Mouse (Mus musculus) splenic B cell, adult 2 months (primary cell): Measurements from ENCODE around the gene Abca5.

Source experiments
- DNase-seq: peaks from one replicate; pipeline ENCODE4 v3.0.0-alpha.2; 2011; ENCODE audit warnings: low read depth, low spot score
- H3K27me3 ChIP-seq: 2 replicates; pipeline ENCODE4 v1.6.1; 2012; ENCODE audit warnings: mild to moderate bottlenecking, low read length, moderate library complexity, mixed read lengths; ENCODE audit not compliant: control insufficient read depth, poor library complexity, insufficient read depth, severe bottlenecking
- H3K36me3 ChIP-seq: 2 replicates; pipeline ENCODE4 v1.6.1; 2012; ENCODE audit warnings: mild to moderate bottlenecking, low read length, moderate library complexity, mixed read lengths; ENCODE audit not compliant: control insufficient read depth, poor library complexity, insufficient read depth, severe bottlenecking

The Abca5 gene

DNA sequence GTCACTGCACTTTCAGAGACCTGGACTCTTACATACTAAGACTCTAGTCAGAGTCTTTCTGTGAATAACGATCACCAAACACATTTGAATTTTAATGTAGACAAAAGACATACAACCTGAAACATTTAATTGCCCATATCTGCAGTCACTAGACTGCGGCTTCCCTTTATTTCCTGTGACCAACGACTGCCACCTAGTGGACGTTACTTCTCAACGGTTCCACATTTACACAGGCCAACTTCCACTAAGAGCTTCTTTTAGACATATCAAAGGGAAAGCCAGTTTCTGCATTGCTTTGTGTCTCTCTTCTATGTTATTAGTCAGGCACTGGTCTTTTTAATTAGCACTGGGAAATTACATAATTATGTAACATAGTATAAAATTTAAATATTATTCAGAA is 65.8 kb downstream of the Abca5 start:
- no peaks in the 10 kb centered on the region for H3K27me3 ChIP-seq
- H3K36me3 ChIP-seq: no peaks in the 10 kb centered on the region
- peak; percentile 86 for DNase-seq

DNA sequence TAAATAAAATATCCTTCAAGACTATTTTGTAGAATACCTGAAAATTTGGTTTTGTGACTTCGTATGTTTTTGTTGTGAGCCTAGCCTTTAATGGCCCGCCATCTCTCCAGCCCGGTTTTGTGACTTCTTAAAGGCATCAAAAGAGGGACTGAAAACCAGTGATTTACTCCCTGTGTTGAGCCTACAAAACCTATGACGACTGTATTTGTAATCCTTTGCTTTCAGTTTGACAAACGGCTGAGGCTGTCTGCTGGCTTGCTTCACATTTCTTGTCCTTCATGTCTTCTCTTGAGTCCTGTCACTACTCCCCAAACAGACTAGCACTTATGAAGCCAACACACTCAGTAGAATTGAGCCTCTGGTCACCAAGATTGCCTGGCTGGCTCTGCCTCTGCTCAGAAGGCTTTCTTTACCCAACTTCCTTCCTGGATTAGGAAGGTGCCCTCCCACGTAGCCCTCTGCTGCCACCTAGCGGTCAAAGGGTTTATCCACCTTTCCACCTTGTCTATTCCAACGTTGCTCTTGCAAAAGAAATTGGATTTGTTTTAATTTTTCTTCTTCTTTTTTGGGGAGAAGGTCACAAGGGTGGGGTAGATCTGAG is 69.2 kb downstream of the Abca5 start:
- Histone ChIP-seq H3K36me3 (no peaks in the 10 kb centered on the region), H3K27me3 (no peaks in the 10 kb centered on the region)
- DNase-seq: peak; percentile 91

DNA sequence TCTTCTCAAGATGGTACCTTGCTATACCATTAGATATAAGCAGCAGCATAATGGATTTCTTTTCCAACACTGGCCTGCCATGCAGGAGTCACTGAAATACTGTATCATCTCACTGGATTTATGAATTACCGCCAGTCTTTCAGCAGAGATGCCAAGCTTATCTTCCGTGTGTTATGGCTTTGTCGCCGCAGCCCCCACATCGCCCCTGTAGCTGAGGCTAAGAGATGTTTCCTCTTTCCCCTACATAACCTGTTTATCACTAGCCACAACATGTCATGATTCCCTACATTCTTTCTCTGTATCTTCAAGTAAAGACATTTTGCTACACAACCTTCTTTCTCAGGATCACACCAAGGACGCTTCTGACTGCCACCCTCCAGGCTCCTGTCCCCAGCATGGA is 70.3 kb downstream of the Abca5 start:
- no peaks in the 10 kb centered on the region for H3K36me3 ChIP-seq
- H3K27me3 ChIP-seq: no peaks in the 10 kb centered on the region
- no peak for DNase-seq

DNA sequence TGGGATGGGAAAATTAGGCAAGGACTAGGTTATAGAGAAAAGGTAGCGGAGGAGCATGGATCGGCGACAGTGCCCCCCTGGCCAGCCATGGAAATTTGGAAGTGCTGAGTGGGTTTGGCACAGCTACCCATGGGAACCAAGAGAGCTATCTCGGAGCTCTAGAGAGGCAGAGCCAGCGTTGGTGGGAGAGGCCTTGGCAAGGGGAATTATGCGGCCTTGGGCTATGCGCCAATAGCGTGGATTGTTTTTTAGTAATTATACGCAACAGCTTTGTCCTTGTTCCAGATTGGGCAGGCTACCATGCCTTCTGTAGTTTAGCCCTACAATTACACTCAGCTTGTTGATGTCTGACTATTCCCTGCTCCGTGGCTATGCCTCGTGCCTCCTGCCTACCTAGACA is 70.8 kb downstream of the Abca5 start:
- DNase-seq: no peak
- Histone ChIP-seq H3K27me3 (no peaks in the 10 kb centered on the region), H3K36me3 (no peaks in the 10 kb centered on the region)

- no peak for DNase-seq
- Histone ChIP-seq H3K36me3 (no peaks in the 10 kb centered on the region), H3K27me3 (no peaks in the 10 kb centered on the region)
Observed at GRCm38 (mm10) chr11:110261867-110262266, 75.6 kb downstream of the Abca5 start.

DNA sequence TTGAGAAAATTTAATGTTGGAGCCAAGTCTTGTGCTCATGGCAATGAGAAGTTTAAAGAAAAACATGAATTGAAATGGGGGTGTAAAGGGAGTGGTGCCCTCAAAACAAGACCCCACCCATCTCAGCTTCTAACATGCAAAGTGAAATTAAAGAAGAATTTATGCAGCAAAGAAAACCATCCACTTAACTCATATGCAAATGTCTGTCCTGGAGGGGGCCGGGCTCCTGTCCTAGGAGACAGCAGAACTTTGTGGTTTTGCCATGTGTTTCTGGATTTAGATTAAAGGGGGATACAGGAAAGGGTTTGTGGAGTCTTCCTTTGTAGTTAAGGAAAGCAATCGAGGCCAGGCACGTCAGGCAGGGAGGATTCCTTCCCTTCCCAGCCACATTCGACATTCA is 79.6 kb downstream of the Abca5 start:
- no peaks in the 10 kb centered on the region for H3K27me3 ChIP-seq
- no peak for DNase-seq
- H3K36me3 ChIP-seq: no peaks in the 10 kb centered on the region

DNA sequence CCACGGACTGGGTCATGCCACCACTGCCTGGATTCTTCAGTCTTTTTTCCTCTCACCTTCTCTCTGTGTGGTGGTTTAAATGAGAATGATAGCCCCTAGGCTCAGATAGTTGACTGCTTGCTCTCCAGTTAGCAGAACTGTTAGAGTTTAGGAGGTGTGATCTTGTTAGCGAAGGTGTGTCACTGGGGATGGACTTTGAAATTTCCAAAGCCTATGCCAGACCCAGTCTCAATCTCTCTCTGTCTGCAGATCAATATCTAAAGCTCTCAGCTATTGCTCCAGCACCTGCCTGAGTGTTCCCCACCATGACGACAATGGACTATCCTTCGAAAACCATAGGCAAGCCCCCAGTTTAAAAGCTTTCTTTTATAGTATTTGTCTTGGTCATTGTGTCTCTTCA is 80.5 kb downstream of the Abca5 start:
- Histone ChIP-seq H3K27me3 (no peaks in the 10 kb centered on the region), H3K36me3 (no peaks in the 10 kb centered on the region)
- DNase-seq: no peak

- H3K27me3 ChIP-seq: no peaks in the 10 kb centered on the region
- no peak for DNase-seq
- H3K36me3 ChIP-seq: no peaks in the 10 kb centered on the region
Observed at GRCm38 (mm10) chr11:110252256-110252655, 85.3 kb downstream of the Abca5 start.

DNA sequence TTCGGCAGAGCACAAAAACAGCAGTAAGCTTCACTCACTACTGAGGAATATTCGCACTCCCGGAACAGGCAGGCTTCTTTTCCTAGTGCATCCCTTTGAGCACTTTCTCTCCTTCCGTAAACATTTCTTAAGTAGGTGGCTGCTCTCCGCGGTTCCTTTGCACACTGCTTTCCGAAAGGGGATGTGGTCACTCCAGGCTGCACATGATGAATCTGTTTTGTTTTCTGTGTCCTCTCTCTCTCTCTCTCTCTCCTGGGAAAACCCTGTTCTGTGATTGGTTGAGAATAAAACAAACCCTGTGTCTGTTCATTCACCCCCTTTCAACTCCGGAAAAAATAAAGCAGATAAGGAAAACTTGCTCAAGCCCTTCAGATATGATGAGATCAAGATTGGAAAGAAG is 86.0 kb downstream of the Abca5 start, which contains the start of gene Abca6:
Abca6 (minus strand) TSS at position 243 of the 400 bp plus-strand sequence.
- H3K27me3 ChIP-seq: no peaks in the 10 kb centered on the region
- no peaks in the 10 kb centered on the region for H3K36me3 ChIP-seq
- DNase-seq: peak; percentile 14

GRCm38 (mm10) chr11:110244730-110245129 is 92.8 kb downstream of the Abca5 start:
- Histone ChIP-seq H3K27me3 (no peaks in the 10 kb centered on the region), H3K36me3 (no peaks in the 10 kb centered on the region)
- DNase-seq: no peak

GRCm38 (mm10) chr11:110237466-110237865 is 100.0 kb downstream of the Abca5 start:
- H3K27me3 ChIP-seq: no peaks in the 10 kb centered on the region
- DNase-seq: no peak
- no peaks in the 10 kb centered on the region for H3K36me3 ChIP-seq

DNA sequence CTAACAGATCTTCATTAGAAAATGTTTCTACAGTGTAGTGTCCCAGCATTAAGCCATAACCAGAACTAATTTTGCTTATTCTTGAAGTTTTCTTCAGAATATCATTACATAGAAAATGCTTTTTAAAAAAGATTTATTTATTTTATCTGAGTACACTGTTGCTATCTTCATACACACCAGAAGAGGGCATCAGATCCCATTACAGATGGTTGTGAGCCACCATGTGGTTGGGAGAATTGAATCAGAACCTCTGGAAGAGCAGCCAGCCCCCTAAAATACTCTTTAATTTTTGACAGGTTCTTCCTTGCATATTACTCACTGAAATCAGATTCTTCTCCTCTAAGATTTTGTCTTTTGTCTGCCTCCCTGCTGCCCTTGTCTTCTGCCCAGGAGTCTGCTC is 104.5 kb downstream of the Abca5 start:
- H3K27me3 ChIP-seq: no peaks in the 10 kb centered on the region
- no peak for DNase-seq
- no peaks in the 10 kb centered on the region for H3K36me3 ChIP-seq
